Mouse (Mus musculus): ENCODE data around the gene Amacr.

Gene Amacr

GRCm38 (mm10) chr15:10991566-10991965 is 10.0 kb downstream of the Amacr start:
- WGBS: 93% methylated on average over 1 of the region's 1 CpGs

DNA sequence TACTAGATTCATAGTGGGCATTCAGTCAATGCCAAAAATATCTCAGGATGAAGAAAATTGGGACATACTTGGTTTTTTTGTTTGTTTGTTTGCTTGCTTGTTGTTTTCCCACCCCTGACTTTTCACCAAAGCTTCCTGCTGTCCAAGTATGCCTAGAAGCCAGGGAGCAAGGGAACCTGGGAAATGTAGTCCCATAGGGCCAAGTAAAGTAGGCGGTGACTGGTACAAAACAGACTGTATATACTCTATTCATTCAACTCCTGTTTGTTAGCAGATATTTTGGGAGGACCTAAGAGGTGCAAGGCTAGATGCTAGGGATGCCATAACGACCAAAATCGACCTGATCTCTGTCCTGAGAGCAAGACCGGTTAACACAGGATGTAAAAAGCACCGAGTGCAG is 18.3 kb downstream of the Amacr start:
- WGBS: 50% methylated on average over 5 of the region's 5 CpGs

DNA sequence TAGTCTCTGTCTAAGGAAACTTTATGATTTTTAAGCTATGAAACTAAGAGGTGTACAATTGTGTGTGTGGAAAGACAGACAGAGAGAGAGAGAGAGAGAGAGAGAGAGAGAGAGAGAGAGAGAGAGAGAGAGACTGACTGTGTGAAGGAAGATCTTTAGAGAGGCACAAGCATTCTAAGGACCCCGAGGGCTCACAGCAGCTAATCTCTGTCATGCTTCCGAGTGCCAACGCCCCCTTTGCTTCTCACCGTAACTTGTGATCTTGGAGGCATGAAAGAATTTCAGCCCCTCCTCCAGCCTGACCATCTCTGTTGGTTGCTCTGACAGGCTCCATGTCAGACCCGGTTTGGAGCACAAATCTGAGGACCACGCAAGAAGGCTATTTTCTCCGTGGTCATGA is 18.9 kb downstream of the Amacr start, which contains the start of gene Slc45a2:
Gene Slc45a2, plus strand, starts transcription at position 301 of the 400 bp plus-strand sequence.
- WGBS: 70% methylated on average over 7 of the region's 7 CpGs

DNA sequence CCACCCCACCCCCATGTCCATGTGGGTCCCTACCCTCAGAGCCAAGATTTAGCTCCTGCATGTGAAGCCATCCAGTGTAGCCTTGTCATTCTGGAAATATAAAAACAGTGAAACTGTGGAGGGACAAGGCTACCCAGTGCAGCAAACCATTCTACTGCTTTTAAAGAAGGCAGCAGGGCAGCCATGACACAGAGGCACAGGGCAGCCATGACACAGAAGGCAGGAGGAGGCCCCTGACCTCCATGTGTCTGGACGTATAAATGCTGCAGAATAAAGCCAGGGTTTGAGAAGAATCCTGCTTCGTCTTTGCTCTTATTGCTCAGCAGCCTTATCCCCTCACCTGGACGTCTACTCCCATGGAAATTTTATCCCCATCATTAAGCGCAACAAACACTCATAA is 22.2 kb downstream of the Amacr start:
- 94% methylated on average over 4 of the region's 4 CpGs for WGBS

DNA sequence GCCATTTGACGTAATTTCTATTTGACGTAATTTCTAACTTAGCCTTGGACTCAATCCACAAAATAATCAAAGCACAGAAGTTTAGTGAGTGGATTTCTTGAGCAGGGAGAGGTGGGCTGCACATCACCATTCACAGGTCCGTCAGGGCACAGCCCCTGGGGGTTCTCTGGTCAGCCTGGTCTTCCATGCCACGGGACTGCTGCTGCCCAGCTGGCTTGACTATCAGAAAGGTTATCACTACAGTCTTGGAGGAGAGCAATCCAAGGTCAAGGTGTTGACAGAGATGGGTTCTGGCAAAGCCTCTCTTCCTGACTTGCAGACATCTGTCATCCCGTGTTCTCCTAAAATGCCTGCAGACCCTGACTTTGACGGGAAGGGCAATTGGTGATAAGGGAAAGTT is 23.1 kb downstream of the Amacr start:
- 90% methylated on average over 6 of the region's 6 CpGs for WGBS

- WGBS: 55% methylated on average over 5 of the region's 5 CpGs
Measured at GRCm38 (mm10) chr15:11008756-11009155, 27.2 kb downstream of the Amacr start.

DNA sequence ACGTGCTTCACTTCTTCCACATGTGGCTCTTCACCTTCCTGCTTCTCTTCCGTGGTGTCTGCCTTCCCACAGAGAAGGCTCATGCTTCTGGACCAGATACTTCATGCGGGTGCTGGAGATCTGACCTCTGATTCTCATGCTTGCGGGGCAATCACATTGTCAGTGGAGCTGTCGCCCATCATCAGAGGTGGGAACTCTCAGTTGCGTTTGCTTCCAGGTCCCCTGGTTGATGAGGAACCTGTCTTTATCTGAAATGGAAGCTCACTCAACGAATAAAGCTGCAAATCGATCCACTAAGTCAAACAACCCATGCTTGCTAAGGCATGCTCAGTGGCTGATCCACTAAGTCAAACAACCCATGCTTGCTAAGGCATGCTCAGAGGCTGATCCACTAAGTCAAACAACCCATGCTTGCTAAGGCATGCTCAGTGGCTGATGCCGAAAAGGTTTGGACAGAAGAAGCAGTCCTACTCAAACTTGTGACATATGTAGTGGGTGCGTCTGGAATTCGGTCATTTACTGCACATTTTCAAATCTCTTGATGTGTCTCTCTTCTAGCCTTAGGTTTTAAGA is 29.5 kb downstream of the Amacr start:
- WGBS: 92% methylated on average over 11 of the region's 11 CpGs

GRCm38 (mm10) chr15:11014931-11015330 is 33.4 kb downstream of the Amacr start:
- 66% methylated on average over 2 of the region's 2 CpGs for WGBS

DNA sequence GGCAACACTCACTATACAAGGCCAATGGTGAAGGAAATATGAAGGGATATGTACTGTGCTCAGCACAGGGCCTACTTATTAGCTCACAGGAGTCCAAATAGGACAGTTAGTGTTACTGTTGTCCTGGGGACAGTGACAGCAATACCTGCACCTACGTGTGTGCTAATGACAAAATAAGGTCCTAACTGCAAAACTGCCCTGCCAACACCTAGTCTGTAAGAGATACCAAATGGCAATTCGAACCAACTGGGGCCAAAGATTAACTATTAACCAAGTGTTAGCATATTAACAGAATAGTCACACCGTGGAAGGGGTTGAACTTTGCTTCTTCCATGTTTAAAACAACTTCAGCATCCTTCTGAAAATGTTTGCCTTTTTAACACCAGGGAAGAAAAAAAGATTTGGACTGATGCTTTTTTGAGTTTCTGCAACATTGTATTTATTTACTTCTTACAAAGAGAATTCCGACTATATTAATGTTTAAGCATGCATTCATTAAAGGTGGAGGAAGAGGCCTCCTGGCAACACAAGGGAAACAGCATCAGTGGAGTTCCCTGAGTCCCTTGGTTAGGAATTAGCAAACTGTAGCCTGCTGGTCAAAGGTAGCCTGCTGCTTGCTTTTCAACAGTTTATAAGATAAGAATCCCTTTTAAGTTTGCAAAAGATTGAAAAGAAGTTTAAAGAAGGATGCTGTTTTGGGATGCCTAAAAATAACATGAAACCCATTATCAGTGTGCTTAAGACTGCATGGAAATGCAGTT is 45.4 kb downstream of the Amacr start:
- WGBS: 81% methylated on average over 4 of the region's 4 CpGs

GRCm38 (mm10) chr15:11030188-11030587 is 48.6 kb downstream of the Amacr start:
- 67% methylated on average over 3 of the region's 3 CpGs for WGBS

GRCm38 (mm10) chr15:11035947-11036474 is 54.5 kb downstream of the Amacr start:
- 6% methylated on average over 34 of the region's 34 CpGs for WGBS

DNA sequence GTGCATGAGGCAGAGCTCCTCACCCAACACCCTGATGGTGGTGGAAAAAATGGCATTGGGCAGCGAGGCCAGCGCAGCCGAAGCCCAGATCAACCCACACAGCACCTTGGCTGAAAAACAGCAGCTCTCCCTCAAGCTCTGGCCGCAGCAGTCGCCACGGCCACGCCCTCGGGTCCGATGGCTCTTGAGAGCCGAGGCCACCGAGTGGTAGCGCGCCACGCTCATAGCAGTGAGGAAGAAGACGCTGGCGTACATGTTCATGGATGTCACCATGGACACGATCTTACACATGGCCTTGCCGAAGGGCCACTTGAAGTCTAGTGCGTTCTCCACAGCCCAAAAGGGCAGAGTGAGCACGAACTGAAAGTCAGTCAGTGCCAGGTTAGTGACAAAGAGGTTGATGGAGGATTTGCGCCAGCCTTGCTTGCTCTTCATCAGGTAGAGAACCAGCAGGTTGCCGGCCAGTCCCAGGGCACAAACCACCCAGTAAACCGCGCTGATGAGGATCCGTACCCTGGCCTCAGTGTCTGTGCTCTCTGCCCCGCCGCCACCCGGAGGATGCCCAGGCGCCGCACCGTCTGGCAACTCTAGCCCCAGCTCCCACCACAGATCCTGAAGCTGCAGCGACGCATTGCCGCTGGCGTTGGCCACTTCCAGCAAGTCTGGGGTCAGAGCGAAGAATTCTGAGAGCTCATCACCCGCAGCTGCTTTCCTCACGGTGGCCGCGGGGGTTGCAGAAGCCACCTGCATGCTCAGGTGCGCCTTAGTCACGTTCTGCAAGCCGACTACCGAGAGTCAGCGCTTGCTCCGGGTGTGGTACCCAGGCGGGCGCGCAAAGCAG is 55.2 kb downstream of the Amacr start:
- 2% methylated on average over 49 of the region's 49 CpGs for WGBS

DNA sequence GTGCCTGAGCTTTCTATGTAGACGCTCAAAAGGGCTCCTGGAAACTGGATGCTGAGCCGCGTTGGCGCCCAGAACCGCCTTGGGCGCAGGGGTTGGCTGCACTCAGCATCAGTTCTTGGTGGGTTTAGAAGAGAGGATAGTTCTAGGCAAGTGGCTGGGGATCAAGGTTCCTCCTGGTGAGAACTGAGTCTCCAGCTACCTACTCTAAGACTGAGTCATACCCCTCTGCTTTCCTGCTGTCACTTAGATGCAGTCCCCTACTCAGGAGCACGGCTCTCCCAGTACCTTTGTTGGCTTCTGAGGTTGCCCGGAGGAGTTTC is 55.8 kb downstream of the Amacr start:
- 3% methylated on average over 8 of the region's 8 CpGs for WGBS

DNA sequence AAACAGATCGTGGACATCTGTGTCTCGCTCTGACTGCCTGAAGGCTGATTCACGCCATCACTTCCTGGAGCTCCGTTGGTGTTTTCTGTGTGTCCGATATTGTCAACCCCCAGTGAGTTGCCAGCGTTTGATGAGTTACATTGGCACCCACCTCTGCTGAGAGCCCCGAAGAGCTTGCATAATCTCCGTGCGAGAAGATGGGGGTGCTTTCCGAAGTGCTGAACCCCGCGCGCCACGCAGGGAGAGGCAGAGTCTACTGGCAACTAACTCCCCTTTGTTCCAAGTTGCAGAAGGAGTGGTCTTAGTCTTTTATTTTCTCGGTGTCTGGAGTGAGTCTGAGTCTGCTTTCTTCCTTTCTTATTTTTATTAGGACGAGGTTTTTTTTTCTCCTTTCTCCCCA is 56.2 kb downstream of the Amacr start, which contains the start of gene Rxfp3:
Gene Rxfp3, minus strand, starts transcription at position 281 of the 400 bp plus-strand sequence.
- WGBS: 1% methylated on average over 16 of the region's 16 CpGs

- WGBS: 3% methylated on average over 12 of the region's 12 CpGs
Measured at GRCm38 (mm10) chr15:11038476-11038875, 56.9 kb downstream of the Amacr start.

DNA sequence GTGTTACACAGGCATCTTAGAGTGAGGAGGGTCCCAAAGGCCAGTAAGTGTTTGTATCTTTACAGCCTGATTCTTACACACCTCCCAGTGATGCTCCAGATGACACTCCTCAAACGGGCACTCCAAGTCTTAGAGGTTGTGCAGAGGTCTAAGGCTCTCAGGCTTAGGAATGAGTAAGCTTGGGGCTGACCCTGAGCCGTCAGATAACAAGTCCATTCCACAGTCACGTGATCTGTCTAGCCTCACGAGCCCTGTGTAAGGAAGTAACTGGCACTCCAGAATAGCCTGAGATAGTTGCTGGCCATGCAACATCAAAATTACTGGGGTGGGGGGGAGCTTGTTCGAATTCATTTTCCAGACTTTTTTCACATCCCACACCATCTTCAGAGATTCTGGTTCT is 58.5 kb downstream of the Amacr start:
- WGBS: 79% methylated on average over 5 of the region's 5 CpGs

DNA sequence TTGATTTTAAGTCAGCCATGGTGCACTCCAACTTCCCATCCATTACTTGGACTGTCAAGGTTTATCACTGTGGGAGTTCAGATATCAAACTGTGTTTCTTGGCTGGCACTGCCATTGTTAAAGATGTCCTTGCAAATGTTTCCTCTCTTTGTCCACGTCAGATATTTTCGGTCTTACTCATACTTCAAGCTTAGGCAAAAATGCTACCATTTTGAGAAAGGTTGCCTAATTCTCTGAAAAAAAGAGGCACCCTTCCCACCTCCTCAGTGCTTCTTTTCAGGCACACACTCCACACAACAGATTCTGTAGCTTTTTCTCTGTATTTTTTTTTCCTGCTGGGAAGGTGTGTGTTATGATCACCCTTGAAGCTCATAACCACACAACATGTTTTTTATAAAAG is 59.7 kb downstream of the Amacr start:
- 93% methylated on average over 2 of the region's 2 CpGs for WGBS

GRCm38 (mm10) chr15:11042828-11043227 is 61.3 kb downstream of the Amacr start:
- WGBS: 82% methylated on average over 5 of the region's 5 CpGs
